Mouse (Mus musculus) v-Abl transformed pro-B cells (cell line): ENCODE data around the gene Tnik.

Source experiments
- in situ Hi-C, 2 experiments: fragments of 400-800 bp; cut with MboI; formaldehyde crosslinking; loops; one replicate each; pipeline ENCODE4 v1.15.1; 2025; ENCODE audit not compliant: unreplicated experiment in 2 of 2

Gene Tnik

DNA sequence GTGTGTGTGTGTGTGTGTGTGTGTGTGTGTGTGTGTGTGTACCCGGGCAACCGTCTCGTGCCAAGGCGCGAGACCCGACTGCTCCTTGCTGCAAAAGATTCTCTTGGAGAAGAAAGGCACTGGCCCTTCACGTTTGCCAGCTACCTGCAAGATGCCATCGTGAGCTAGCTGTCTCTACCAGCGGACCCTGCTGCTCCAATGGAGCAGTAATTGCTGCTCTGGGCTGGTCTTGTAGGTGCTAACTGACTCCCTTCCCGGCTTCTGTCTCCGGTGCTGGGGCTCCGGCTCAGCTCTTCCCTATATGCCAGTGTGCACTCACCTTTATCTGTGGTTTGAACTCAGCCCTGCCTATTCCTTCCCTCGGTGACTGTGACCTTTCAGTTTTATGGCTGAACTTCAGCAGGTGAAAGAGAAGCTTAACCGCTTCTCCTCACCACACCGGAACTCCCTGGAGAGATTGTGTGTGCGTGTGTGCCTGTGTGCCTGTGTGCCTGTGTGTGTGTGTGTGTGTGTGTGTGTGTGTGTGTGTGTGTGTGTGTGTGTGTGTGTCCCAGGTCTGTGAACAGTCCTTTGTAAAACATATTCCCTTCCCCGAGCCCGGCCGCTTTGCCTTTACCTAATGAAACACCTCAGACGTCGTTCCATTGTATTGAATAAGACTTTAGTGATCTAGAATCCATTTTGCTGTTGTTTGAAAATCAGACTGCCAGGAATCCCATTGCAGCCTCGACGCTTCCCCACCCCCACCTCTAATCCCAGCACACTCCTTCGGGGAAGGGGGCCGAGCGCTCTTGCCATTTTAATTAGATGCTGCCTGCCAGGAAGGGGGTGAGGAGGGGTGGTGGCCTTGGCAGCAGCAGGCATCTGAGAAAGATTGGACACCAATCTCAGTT, 1.2 kb downstream of the Tnik start:
- in situ Hi-C loops: no loop called here

DNA sequence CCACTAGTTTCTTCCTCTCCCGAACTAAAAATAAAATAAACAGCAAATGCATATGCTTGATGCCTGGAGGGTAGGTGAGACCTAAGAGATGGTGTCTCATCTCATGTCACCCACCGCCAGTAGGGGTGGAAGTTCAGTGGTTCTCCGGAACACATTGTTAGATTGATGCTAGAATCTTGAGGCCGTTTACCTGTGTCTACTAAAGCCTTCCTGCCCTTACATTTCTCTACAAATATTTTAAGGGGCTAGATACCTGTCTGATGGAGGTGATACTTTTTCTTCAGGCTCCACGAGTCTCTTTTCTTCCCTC, 1.8 kb downstream of the Tnik start:
- in situ Hi-C loops: no loop called here

- in situ Hi-C loops: no loop called here
These were observed 2.2 kb downstream of the Tnik start for GRCm38 (mm10) chr3:28265183-28265582.

- in situ Hi-C loops: no loop called here
These were observed 2.6 kb downstream of the Tnik start for GRCm38 (mm10) chr3:28265656-28266055.

- in situ Hi-C loops: no loop called here
These were observed 4.2 kb downstream of the Tnik start for GRCm38 (mm10) chr3:28267211-28267610.

- in situ Hi-C loops: no loop called here
These were observed 6.7 kb downstream of the Tnik start for GRCm38 (mm10) chr3:28269716-28270115.

- in situ Hi-C loops: no loop called here
These were observed 8.9 kb downstream of the Tnik start for GRCm38 (mm10) chr3:28271884-28272283.

GRCm38 (mm10) chr3:28274763-28275162, 11.7 kb downstream of the Tnik start:
- in situ Hi-C loops: no loop called here

DNA sequence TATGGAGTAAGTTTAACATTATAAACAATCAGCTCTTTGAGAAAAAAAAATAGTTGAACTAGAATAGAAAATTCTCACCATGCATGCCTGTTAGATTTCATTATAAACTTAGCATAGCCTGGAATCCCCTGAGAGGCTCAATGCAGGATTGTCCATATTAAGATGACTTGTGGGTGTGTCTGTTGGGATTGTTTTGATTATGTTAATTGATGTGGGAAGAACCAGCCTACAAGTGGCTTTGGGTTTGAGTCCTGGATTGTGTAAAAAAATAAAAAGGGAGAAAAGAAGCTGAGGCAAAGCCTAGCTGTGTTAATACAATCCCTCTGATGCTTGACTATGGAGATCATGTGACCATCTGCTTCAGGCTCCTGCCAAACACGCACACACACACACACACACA, 26.7 kb downstream of the Tnik start:
- in situ Hi-C loops: no loop called here

DNA sequence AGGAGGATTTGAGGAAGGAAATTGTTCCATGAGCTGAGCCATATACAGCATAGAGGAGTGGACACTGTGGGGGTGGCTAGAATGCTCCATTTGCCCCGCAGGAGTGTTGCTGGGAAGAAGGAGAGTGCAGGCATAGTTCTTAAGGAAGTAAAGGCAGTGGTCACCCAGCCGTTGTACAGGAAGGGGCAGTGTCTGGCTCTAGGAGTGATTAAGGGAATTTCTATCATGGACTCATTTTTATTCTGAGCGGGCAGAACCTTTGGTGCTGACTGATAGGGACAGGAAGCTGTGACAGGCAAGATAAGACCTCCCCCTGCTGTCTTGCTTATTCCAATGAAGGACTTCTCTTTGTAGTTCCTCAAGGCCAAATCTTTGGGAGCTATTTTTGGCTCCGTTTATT, 38.4 kb downstream of the Tnik start:
- in situ Hi-C loops: no loop called here

DNA sequence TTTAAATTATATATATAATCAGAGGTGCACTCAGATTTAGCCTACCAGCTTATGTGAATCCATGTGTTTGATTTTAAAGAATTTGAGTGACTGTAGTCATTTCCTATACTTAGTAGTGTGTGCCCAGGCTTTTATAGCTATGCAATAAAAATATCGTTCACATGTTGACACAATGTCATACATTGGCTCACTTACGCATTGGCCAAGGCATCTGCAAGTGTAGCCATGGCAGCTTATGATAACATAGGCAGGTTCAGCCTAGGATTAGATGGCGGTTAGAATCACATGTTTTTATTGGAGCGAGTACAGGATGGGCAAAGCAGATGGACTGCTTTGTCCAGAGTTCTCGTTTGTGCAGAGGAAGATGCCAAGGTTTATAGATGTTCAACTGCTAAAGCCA, 40.9 kb downstream of the Tnik start:
- in situ Hi-C loops: no loop called here

DNA sequence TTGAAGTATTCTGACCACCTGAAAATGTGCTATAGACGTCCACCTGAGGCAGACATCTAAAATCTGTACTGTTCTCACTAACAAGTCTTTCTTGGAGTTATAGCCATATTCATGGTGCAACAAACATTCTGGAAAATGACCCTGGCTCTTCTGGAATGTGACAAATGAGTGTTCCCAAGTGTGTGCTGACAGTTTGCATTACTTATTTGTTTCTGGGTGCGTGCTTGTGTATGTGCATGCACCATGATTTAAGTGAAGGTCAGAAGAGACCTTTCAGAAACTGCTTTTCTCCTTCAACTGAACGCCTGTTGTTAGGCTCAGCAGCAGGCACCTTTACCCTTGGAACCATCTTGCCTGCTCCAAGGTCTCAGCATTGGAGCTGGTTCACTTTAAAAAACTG, 43.8 kb downstream of the Tnik start:
- in situ Hi-C loops: no loop called here

GRCm38 (mm10) chr3:28314438-28314837, 51.4 kb downstream of the Tnik start:
- in situ Hi-C loops: no loop called here

GRCm38 (mm10) chr3:28317339-28317738, 54.3 kb downstream of the Tnik start:
- in situ Hi-C loops: no loop called here

DNA sequence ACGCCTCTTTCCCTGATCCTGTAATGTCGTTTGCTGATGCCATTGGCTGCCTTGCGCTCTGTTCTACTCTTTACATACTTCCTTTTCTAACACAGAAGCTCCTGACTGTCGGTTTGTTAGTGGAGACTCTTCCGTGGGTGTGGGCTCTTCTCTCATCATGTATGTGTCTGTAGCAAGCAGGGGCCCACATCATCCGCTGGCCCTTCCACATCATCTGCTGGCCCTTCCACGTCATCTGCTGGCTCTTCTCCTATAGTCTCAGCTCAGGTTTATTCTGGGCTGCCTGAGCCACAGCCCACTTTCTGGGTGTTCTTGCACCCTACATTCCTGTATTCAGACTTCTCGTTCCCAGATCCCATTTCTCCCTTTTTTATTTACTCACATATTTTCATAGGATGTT, 58.6 kb downstream of the Tnik start:
- in situ Hi-C loops: no loop called here

DNA sequence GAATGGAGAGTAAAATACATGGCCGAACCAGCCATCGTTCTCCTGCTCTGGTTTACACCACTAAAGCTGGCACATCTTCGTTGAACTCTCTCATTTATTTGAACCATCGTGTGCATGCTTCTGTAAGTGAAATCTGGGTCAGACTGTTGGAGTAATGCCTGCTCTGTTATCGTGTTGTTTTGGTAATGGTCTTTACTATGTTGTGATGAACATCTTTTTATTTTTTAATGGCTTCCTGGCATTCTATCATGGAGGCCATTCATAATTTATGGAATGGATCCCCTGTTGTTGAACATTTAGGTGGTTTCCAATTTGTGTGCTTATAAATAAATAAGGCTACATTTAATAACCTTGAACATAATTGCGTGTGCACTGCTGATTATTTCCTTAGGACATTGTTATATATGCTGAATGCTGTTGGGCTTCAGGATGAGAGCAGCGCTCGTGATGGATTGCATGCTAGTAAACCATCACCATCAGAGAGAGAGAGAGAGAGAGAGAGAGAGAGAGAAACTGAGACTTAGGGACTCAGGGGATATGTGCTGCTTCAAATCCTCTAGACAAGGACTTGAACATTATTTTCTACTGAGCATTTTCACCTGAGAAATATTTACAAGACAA, 62.7 kb downstream of the Tnik start:
- in situ Hi-C loops: no loop called here

- in situ Hi-C loops: no loop called here
These were observed 69.3 kb downstream of the Tnik start for GRCm38 (mm10) chr3:28332316-28332715.

DNA sequence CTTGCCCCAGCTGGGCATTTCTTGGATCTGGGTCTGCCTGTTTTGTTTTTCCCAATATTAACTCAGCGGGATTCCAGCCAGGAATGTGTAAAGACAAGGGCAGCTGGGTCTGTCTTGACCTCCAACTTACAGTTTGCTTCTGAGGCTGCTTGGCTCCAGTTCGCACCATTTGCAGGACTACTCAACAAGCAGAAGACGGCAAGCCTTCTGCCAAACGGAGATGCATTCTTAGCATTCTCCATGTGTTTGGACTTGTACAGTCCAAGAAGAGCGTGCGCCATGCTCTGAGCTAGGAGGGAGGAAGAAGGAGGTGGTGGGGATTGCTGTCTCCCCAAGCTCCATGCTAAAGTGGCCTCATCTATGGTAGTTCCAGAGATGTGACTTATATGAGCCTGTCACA, 70.9 kb downstream of the Tnik start:
- in situ Hi-C loops: no loop called here

GRCm38 (mm10) chr3:28334547-28334946, 71.5 kb downstream of the Tnik start:
- in situ Hi-C loops: no loop called here

DNA sequence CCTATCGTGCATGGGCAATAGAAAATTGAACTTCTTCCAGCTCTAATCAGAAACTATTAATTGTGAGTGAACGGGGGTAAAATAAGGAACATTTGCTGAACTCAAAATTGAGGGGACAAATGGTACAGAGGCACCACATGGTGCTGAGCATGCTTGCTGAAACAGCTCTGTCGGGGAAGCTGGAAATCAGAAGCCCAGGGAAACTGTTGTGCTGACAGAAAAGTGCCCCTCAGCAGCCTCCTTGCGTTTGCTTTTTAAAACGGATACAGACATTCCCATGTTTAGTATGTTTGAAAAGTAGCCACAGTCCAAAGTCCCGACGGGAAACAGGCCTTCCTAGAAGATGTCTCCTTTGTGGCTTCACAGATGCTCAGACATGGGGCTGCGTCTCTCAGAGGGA, 77.1 kb downstream of the Tnik start:
- in situ Hi-C loops: no loop called here

GRCm38 (mm10) chr3:28343204-28343603, 80.2 kb downstream of the Tnik start:
- in situ Hi-C loops: no loop called here

- in situ Hi-C loops: no loop called here
These were observed 80.6 kb downstream of the Tnik start for GRCm38 (mm10) chr3:28343661-28344060.
